Mouse (Mus musculus) kidney, postnatal 0 days (tissue): ENCODE measurements around the gene Stard13. TPM values are rescaled to one million over a fixed set of nuclear protein-coding genes. Genes with fewer than 3 reads are reported as not detected.
A peak's percentile ranks its signal among the peaks of the same experiment; 100 is the strongest.

Experiments used
- ATAC-seq: fragments of 200-750 bp; cut with Nextera tagmentation; replicated peaks from 2 replicates; pipeline ENCODE4 v1.8.0; 2017; ENCODE audit warnings: low read depth, moderate number of reproducible peaks, moderate TSS enrichment, moderate library complexity; ENCODE audit not compliant: low FRiP score
- DNase-seq: peaks from one replicate; pipeline ENCODE4 v3.0.0-alpha.2; 2016; ENCODE audit warnings: low spot score
- H3K27ac ChIP-seq: fragments of 300-500 bp; sonication (generic); 2 replicates; pipeline ENCODE4 v1.5.1; 2014; ENCODE audit warnings: mild to moderate bottlenecking
- H3K27me3 ChIP-seq: fragments of 300-500 bp; sonication (generic); 2 replicates; pipeline ENCODE4 v1.6.1; 2014; ENCODE audit warnings: low read length, mixed read lengths; ENCODE audit not compliant: insufficient read depth
- H3K36me3 ChIP-seq: fragments of 300-500 bp; sonication (generic); 2 replicates; pipeline ENCODE4 v1.6.1; 2014; ENCODE audit warnings: low read length, mixed read lengths; ENCODE audit not compliant: insufficient read depth
- H3K4me1 ChIP-seq: fragments of 300-500 bp; sonication (generic); replicated peaks from 2 replicates; pipeline ENCODE4 v1.6.1; 2014; ENCODE audit warnings: antibody characterized with exemption, low read length, mixed read lengths; ENCODE audit not compliant: insufficient read depth
- H3K4me2 ChIP-seq: fragments of 300-500 bp; sonication (generic); 2 replicates; pipeline ENCODE4 v1.6.1; 2014; ENCODE audit warnings: mild to moderate bottlenecking, low read length, moderate library complexity, mixed read lengths
- H3K4me3 ChIP-seq: fragments of 300-500 bp; sonication (generic); replicated peaks from 2 replicates; pipeline ENCODE4 v1.5.1; 2014; ENCODE audit warnings: low read depth, low read length
- H3K9ac ChIP-seq: fragments of 300-500 bp; sonication (generic); 2 replicates; pipeline ENCODE4 v1.6.1; 2014; ENCODE audit warnings: low read depth, low read length
- H3K9me3 ChIP-seq: fragments of 300-500 bp; sonication (generic); replicated peaks from 2 replicates; pipeline ENCODE4 v1.6.1; 2016; ENCODE audit warnings: low read length, inconsistent platforms, mixed read lengths
- CTCF ChIP-seq: IDR thresholded peaks from 2 replicates; pipeline ENCODE4 v1.5.1; 2016; ENCODE audit warnings: antibody characterized with exemption, low read depth, mild to moderate bottlenecking, moderate library complexity
- WGBS: fragments of 180-500 bp; shearing (Covaris S2); extraction: QIAGEN DNeasy Blood & Tissue Kit; methylation state at CpG from one replicate; pipeline ENCODE4 v1.1.7; 2014; 5-methylcytosine and 5-hydroxymethylcytosine counted together
- polyA plus RNA-seq: library from polyadenylated mRNA; unstranded; fragments of >200 nt; fragmentation: Nextera tagmentation; extraction: Ambion mirVana; gene quantifications from 2 replicates; pipeline ENCODE4 v1.2.1, GENCODE M21; 2015

Gene Stard13
- polyA plus RNA-seq, 1 experiment from 2014 or later = 7.8 TPM

GRCm38 (mm10) chr5:151125985-151126607, 107.5 kb downstream of the Stard13 start:
- Histone ChIP-seq H3K4me2 (peak overlapping the region; percentile 38), H3K36me3 (no peaks in the 10 kb centered on the region), H3K27ac (no peak overlapping the region), H3K27me3 (no peaks in the 10 kb centered on the region), H3K9me3 (no peaks in the 10 kb centered on the region), H3K9ac (no peak overlapping the region), H3K4me3 (0 out of 2 replicates have a peak overlapping the region, but pooled peaks have one; percentile 11), H3K4me1 (no peaks in the 10 kb centered on the region; the same call in 1 of the 2 replicates)
- no peak for DNase-seq
- TF ChIP-seq CTCF = no peak
- ATAC-seq = no peak
- WGBS = 42% methylated on average over 6 of the region's 6 CpGs

- H3K36me3 ChIP-seq = no peaks in the 10 kb centered on the region
- 83% methylated on average over 2 of the region's 2 CpGs for WGBS
- H3K4me3 ChIP-seq = no peak overlapping the region
- DNase-seq (no peak), ATAC-seq (no peak)
- no peak overlapping the region for H3K4me2 ChIP-seq
- no peaks in the 10 kb centered on the region for H3K9me3 ChIP-seq
- no peak overlapping the region for H3K9ac ChIP-seq
- H3K27ac ChIP-seq = no peak overlapping the region
- no peaks in the 10 kb centered on the region for H3K4me1 ChIP-seq
- no peaks in the 10 kb centered on the region for H3K27me3 ChIP-seq
- TF ChIP-seq CTCF = no peak
Observed at GRCm38 (mm10) chr5:151117846-151118245, 115.8 kb downstream of the Stard13 start.

- Histone ChIP-seq H3K4me2 (no peak overlapping the region), H3K9ac (no peak overlapping the region), H3K27me3 (no peaks in the 10 kb centered on the region), H3K27ac (no peak overlapping the region), H3K9me3 (no peaks in the 10 kb centered on the region), H3K4me1 (no peaks in the 10 kb centered on the region), H3K36me3 (no peaks in the 10 kb centered on the region), H3K4me3 (no peak overlapping the region)
- no peak for TF ChIP-seq CTCF
- WGBS = 84% methylated on average over 5 of the region's 5 CpGs
- DNase-seq (no peak), ATAC-seq (no peak)
Observed at GRCm38 (mm10) chr5:151116192-151116887, 117.3 kb downstream of the Stard13 start.

DNA sequence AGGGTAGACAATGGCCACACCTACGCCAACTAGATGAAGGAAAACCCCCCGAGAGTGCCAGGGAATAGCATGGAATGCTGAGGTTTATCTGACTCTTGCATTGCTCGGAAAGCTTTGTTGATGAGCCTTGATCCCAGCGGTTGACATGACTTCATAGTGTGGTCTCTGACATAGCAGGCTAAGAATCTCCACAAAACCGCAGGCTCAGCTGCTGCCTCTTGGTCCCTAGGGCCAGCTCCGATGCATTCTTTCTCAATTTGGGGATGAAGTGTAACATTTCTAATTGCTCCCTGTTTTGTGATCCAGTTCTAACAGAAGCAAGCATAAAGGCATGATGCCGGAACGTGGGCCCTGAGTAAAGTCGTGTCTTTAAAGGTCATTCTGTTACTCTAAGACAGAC, 120.9 kb downstream of the Stard13 start:
- H3K9me3 ChIP-seq = no peaks in the 10 kb centered on the region
- H3K4me3 ChIP-seq = no peak overlapping the region
- H3K27ac ChIP-seq = no peak overlapping the region
- no peaks in the 10 kb centered on the region for H3K36me3 ChIP-seq
- TF ChIP-seq CTCF = no peak
- ATAC-seq (no peak), DNase-seq (no peak)
- H3K27me3 ChIP-seq = no peaks in the 10 kb centered on the region
- no peak overlapping the region for H3K9ac ChIP-seq
- 86% methylated on average over 9 of the region's 9 CpGs for whole genome bisulfite sequencing
- no peak overlapping the region for H3K4me2 ChIP-seq
- peaks cover 13% of the 10 kb centered on the region; the same call in 1 of the 2 replicates for H3K4me1 ChIP-seq

DNA sequence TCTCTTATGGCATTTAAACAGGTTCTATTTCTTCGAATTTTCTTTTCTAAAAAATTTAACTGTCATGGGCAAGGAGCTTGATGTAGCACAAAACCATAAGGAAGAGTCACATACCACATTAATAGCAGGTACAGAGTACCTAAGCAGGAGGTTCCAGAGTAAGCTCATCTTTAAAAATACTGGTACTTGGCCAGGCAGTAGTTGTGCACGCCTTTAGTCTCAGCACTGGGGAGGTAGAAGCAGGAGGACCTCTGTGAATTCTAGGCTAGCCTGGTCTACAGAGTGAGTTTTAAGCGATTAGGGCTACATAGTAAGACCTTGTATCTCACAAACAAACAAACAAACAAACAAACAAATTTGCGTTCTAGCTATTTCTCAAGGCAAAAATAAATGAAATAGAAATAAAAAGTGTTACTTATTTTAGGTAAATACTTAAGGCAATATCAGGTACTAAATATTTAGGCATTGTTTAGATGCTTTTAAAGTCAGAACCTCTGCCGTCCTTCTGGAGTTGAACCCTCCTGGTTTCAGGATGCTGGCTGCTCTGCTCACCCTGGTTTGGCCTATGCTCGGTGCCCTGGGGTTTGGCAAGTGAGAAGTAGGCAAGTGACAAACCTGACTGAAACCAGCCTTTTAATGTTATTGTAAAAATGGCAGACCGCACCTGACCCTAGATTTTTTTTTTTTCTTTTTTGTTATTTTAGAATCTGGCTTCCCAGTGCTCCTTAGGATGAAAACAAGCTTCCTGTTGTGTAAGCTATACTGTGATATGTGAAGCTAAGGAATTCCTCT, 122.4 kb downstream of the Stard13 start:
- WGBS = 89% methylated on average over 7 of the region's 7 CpGs
- H3K27ac ChIP-seq = no peak overlapping the region
- H3K27me3 ChIP-seq = no peaks in the 10 kb centered on the region
- H3K4me3 ChIP-seq = no peak overlapping the region
- H3K36me3 ChIP-seq = no peaks in the 10 kb centered on the region
- H3K9ac ChIP-seq = no peak overlapping the region
- no peak for TF ChIP-seq CTCF
- no peak for ATAC-seq
- no peaks in the 10 kb centered on the region for H3K9me3 ChIP-seq
- H3K4me2 ChIP-seq = no peak overlapping the region
- peaks cover 13% of the 10 kb centered on the region; the same call in 1 of the 2 replicates for H3K4me1 ChIP-seq
- no peak for DNase-seq

GRCm38 (mm10) chr5:151110461-151110908, 123.2 kb downstream of the Stard13 start:
- Histone ChIP-seq H3K9ac (no peak overlapping the region), H3K27me3 (no peaks in the 10 kb centered on the region), H3K36me3 (no peaks in the 10 kb centered on the region), H3K4me3 (no peak overlapping the region), H3K4me1 (peaks cover 13% of the 10 kb centered on the region; the same call in 1 of the 2 replicates), H3K27ac (no peak overlapping the region), H3K9me3 (no peaks in the 10 kb centered on the region), H3K4me2 (no peak overlapping the region)
- TF ChIP-seq CTCF = no peak
- WGBS = 44% methylated on average over 6 of the region's 6 CpGs
- ATAC-seq (no peak), DNase-seq (no peak)
